Mouse (Mus musculus) embryonic facial prominence, embryonic 14.5 days (tissue): ENCODE measurements around the gene Cd3e. TPM values are rescaled to one million over a fixed set of nuclear protein-coding genes. Genes with fewer than 3 reads are reported as not detected.
A peak's percentile ranks its signal among the peaks of the same experiment; 100 is the strongest.

Experiments
- ATAC-seq: fragments of 200-750 bp; cut with Nextera tagmentation; 2 replicates; pipeline ENCODE4 v1.8.0; 2017; ENCODE audit warnings: low read depth, moderate number of reproducible peaks, moderate TSS enrichment
- DNase-seq: peaks from one replicate; pipeline ENCODE4 v3.0.0-alpha.2; 2015; ENCODE audit warnings: low spot score
- H3K27ac ChIP-seq: fragments of 300-500 bp; sonication (generic); replicated peaks from 2 replicates; pipeline ENCODE4 v1.5.1; 2014; ENCODE audit warnings: low read depth, mild to moderate bottlenecking, low read length, moderate library complexity
- H3K27me3 ChIP-seq: fragments of 300-500 bp; sonication (generic); replicated peaks from 2 replicates; pipeline ENCODE4 v1.6.1; 2014; ENCODE audit warnings: low read length; ENCODE audit not compliant: control insufficient read depth, insufficient read depth
- H3K36me3 ChIP-seq: fragments of 300-500 bp; sonication (generic); 2 replicates; pipeline ENCODE4 v1.6.1; 2014; ENCODE audit warnings: low read length, mixed read lengths; ENCODE audit not compliant: control insufficient read depth, insufficient read depth
- H3K4me1 ChIP-seq: fragments of 300-500 bp; sonication (generic); 2 replicates; pipeline ENCODE4 v1.6.1; 2014; ENCODE audit warnings: antibody characterized with exemption, low read length; ENCODE audit not compliant: control insufficient read depth, insufficient read depth
- H3K4me2 ChIP-seq: fragments of 300-500 bp; sonication (generic); 2 replicates; pipeline ENCODE4 v1.6.1; 2014; ENCODE audit warnings: low read depth, mild to moderate bottlenecking, low read length, moderate library complexity, mixed read lengths
- H3K4me3 ChIP-seq: fragments of 300-500 bp; sonication (generic); 2 replicates; pipeline ENCODE4 v1.5.1; 2014; ENCODE audit warnings: low read depth, mild to moderate bottlenecking, low read length
- H3K9ac ChIP-seq: fragments of 300-500 bp; sonication (generic); 2 replicates; pipeline ENCODE4 v1.6.1; 2014; ENCODE audit warnings: low read depth, mild to moderate bottlenecking, low read length, moderate library complexity, mixed read lengths
- H3K9me3 ChIP-seq: fragments of 300-500 bp; sonication (generic); 2 replicates; pipeline ENCODE4 v1.6.1; 2016; ENCODE audit warnings: low read length; ENCODE audit not compliant: control insufficient read depth
- WGBS: fragments of 180-500 bp; shearing (Covaris S2); extraction: QIAGEN DNeasy Blood & Tissue Kit; methylation state at CpG from one replicate; pipeline ENCODE4 v1.1.7; 2014; 5-methylcytosine and 5-hydroxymethylcytosine counted together
- polyA plus RNA-seq: library from polyadenylated mRNA; unstranded; fragments of >200 nt; fragmentation: Nextera tagmentation; extraction: Ambion mirVana; gene quantifications from 2 replicates; pipeline ENCODE4 v1.2.1, GENCODE M21; 2014

Gene Cd3e
- polyA plus RNA-seq, 1 experiment from 2014 or later, result 0.25 TPM

GRCm38 (mm10) chr9:44965126-44965832 lies 44.1 kb downstream of the Cd3e start, which contains the start of gene Ube4a:
Ube4a (minus strand) TSS chr9:44965600.
- H3K9ac ChIP-seq, result peak within 1 kb of the TSS; percentile 88
- DNase-seq (peak; percentile 98), ATAC-seq (peak; percentile 96)
- H3K36me3 ChIP-seq, result peaks cover 10% of the 10 kb centered on the region
- under 1% methylated on average over 38 of the region's 39 CpGs for WGBS
- peaks cover 11% of the 10 kb centered on the region for H3K4me1 ChIP-seq
- H3K27me3 ChIP-seq, result no peaks in the 10 kb centered on the region
- H3K4me3 ChIP-seq, result peak within 1 kb of the TSS; percentile 93
- H3K9me3 ChIP-seq, result no peaks in the 10 kb centered on the region
- H3K4me2 ChIP-seq, result peak within 1 kb of the TSS; percentile 90
- H3K27ac ChIP-seq, result peak within 1 kb of the TSS; percentile 16; the same call in 1 of the 2 replicates

GRCm38 (mm10) chr9:44954432-44954831 lies 55.0 kb downstream of the Cd3e start:
- no peak overlapping the region for H3K4me2 ChIP-seq
- no peak overlapping the region for H3K9ac ChIP-seq
- peaks cover 76% of the 10 kb centered on the region for H3K36me3 ChIP-seq
- ATAC-seq (no peak), DNase-seq (no peak)
- no peaks in the 10 kb centered on the region for H3K4me1 ChIP-seq
- no peaks in the 10 kb centered on the region for H3K27me3 ChIP-seq
- 91% methylated on average over 3 of the region's 3 CpGs for WGBS
- no peak overlapping the region for H3K4me3 ChIP-seq
- no peaks in the 10 kb centered on the region for H3K9me3 ChIP-seq
- no peak overlapping the region for H3K27ac ChIP-seq

Other genes starting within 250 kb of the Cd3e start
- 220 and 226 TPM in 2 replicates for gene Arcn1, start 241.8 kb downstream of the Cd3e start, polyA plus RNA-seq
- 101 and 121 TPM in 2 replicates for gene Ift46, start 241.7 kb downstream of the Cd3e start, polyA plus RNA-seq
- 2.0 and 2.3 TPM in 2 replicates for gene Tmem25, start 210.3 kb downstream of the Cd3e start, polyA plus RNA-seq
- not detected in 2 replicates for gene Ttc36, start 206.6 kb downstream of the Cd3e start, polyA plus RNA-seq
- 12.0 and 12.3 TPM in 2 replicates for gene Kmt2a, start 128.3 kb downstream of the Cd3e start, polyA plus RNA-seq
- 681 and 870 TPM in 2 replicates for gene Atp5l, start 88.9 kb downstream of the Cd3e start, polyA plus RNA-seq
- gene Ube4a, start 44.0 kb downstream of the Cd3e start, polyA plus RNA-seq, result 25.5 and 30.3 TPM in 2 replicates
- 0.47 and 0.67 TPM in 2 replicates for gene Cd3g, start 29.2 kb downstream of the Cd3e start, polyA plus RNA-seq
- gene Cd3d, start 27.8 kb downstream of the Cd3e start, polyA plus RNA-seq, result not detected in 2 replicates
- 11.6 and 13.3 TPM in 2 replicates for gene Mpzl2, start 30.2 kb upstream of the Cd3e start, polyA plus RNA-seq
- 4.0 TPM in 2 replicates for gene Mpzl3, start 45.6 kb upstream of the Cd3e start, polyA plus RNA-seq
- gene Jaml, start 69.6 kb upstream of the Cd3e start, polyA plus RNA-seq, result 0.21 and 0.50 TPM in 2 replicates
- gene Scn2b, start 108.2 kb upstream of the Cd3e start, polyA plus RNA-seq, result 2.4 TPM in 2 replicates
- gene Scn4b, start 128.8 kb upstream of the Cd3e start, polyA plus RNA-seq, result 0.13 and 0.19 TPM in 2 replicates
- gene BC049352, start 172.4 kb upstream of the Cd3e start, polyA plus RNA-seq, result 0.81 and 1.0 TPM in 2 replicates
- 4.3 and 5.2 TPM in 2 replicates for gene Tmprss4, start 194.5 kb upstream of the Cd3e start, polyA plus RNA-seq